In genomic region chr4:140750328-140750727, GRCm38 (mm10) we compare ENCODE assay signal across 9 mouse cellular contexts. TPM values are rescaled to one million over a fixed set of nuclear protein-coding genes. Genes with fewer than 3 reads are reported as not detected.
DNase-seq lines count a peak whose midpoint lies in the region; ATAC-seq and TF ChIP-seq lines count a peak whose summit lies in the region.
"Had no signal": no experiment of that assay in that cellular context is flagged by ENCODE, and none has a peak within 500 bp of the region (broad histone marks: within the 10 kb centered on the region; RNA-seq: fewer than 3 reads in every experiment).

No protein-coding gene starts in this region.

- no peaks in the 10 kb centered on the region for H3K36me3 ChIP-seq in hindbrain, embryonic 12.5 days
- H3K36me3 ChIP-seq in limb, embryonic 13.5 days, result no peaks in the 10 kb centered on the region
- no peaks in the 10 kb centered on the region for H3K36me3 ChIP-seq in midbrain, embryonic 16.5 days (ENCODE audit: control insufficient read depth, insufficient read depth, low read length)
- H3K36me3 ChIP-seq in thymus, adult 2 months (ENCODE audit: control insufficient read depth, insufficient read depth, low read length), result no peaks in the 10 kb centered on the region

- TF ChIP-seq POLR2A in thymus, adult 2 months (IDR thresholded peaks at IDR 0.05; ENCODE audit: control insufficient read depth, extremely low read depth, insufficient read depth, low read length, poor library complexity), result no peak

- H3K27me3 ChIP-seq in hindbrain, embryonic 12.5 days, result peaks cover 6% of the 10 kb centered on the region; the same call in 1 of the 2 replicates
- H3K27me3 ChIP-seq in limb, embryonic 13.5 days, result peaks cover 12% of the 10 kb centered on the region
- no peaks in the 10 kb centered on the region for H3K27me3 ChIP-seq in midbrain, embryonic 16.5 days (ENCODE audit: control insufficient read depth, insufficient read depth, low read depth, low read length)
- H3K27me3 ChIP-seq in thymus, adult 2 months (ENCODE audit: control insufficient read depth, insufficient read depth, low read length), result no peaks in the 10 kb centered on the region

- TF ChIP-seq CTCF in thymus, adult 2 months (IDR thresholded peaks at IDR 0.05; ENCODE audit: borderline replicate concordance, control insufficient read depth, extremely low read depth, insufficient read depth, low read length, poor library complexity), result peak; percentile 57; the same call in 1 of the 2 replicates

- H3K9me3 ChIP-seq in hindbrain, embryonic 12.5 days (replicated peaks), result no peaks in the 10 kb centered on the region
- H3K9me3 ChIP-seq in limb, embryonic 13.5 days, result no peaks in the 10 kb centered on the region
- no peaks in the 10 kb centered on the region for H3K9me3 ChIP-seq in midbrain, embryonic 16.5 days (replicated peaks; ENCODE audit: control insufficient read depth, low read length, poor library complexity, severe bottlenecking)

- 0 out of 2 replicates have a peak overlapping the region, but pooled peaks have one; percentile 15 for H3K9ac ChIP-seq in hindbrain, embryonic 12.5 days
- 0 out of 2 replicates have a peak overlapping the region, but pooled peaks have one; percentile 13 for H3K9ac ChIP-seq in limb, embryonic 13.5 days
- H3K9ac ChIP-seq in midbrain, embryonic 16.5 days (ENCODE audit: low read depth, low read length), result no peak overlapping the region

- DNase-seq in adrenal gland, postnatal 14 days, result peak; percentile 59
- no peak for DNase-seq in adrenal gland, postnatal 4 days (ENCODE audit: low spot score in 2 of 2)
- DNase-seq in thymus, adult 2 months, result peak; percentile 95
- no peak for DNase-seq in urinary bladder, postnatal 4 days (ENCODE audit: low spot score in 2 of 2)

- 9% methylated on average over 19 of the region's 19 CpGs for WGBS in hindbrain, embryonic 12.5 days
- 9% methylated on average over 19 of the region's 19 CpGs for WGBS in limb, embryonic 13.5 days
- 7% methylated on average over 19 of the region's 19 CpGs for WGBS in midbrain, embryonic 16.5 days
- WGBS in thymus, adult 2 months, result 12% methylated on average over 19 of the region's 19 CpGs

- peak overlapping the region; percentile 41 for H3K4me2 ChIP-seq in hindbrain, embryonic 12.5 days (replicated peaks)
- H3K4me2 ChIP-seq in limb, embryonic 13.5 days (replicated peaks), result 0 out of 2 replicates have a peak overlapping the region, but pooled peaks have one; percentile 19
- H3K4me2 ChIP-seq in midbrain, embryonic 16.5 days (ENCODE audit: low read length), result peak overlapping the region; percentile 36

- peak overlapping the region; percentile 19 for H3K4me3 ChIP-seq in hindbrain, embryonic 12.5 days
- no peak overlapping the region for H3K4me3 ChIP-seq in limb, embryonic 13.5 days
- no peak overlapping the region; the same call in 1 of the 2 replicates for H3K4me3 ChIP-seq in midbrain, embryonic 16.5 days (ENCODE audit: low read depth, low read length)
- H3K4me3 ChIP-seq in thymus, adult 2 months (ENCODE audit: control insufficient read depth, insufficient read depth, low read length), result peak overlapping the region; percentile 54
- H3K4me3 ChIP-seq: heart, adult 2 months had no signal

- no peak overlapping the region for H3K27ac ChIP-seq in hindbrain, embryonic 12.5 days
- no peak overlapping the region for H3K27ac ChIP-seq in limb, embryonic 13.5 days
- no peak overlapping the region for H3K27ac ChIP-seq in midbrain, embryonic 16.5 days (ENCODE audit: low read length)
- 0 out of 2 replicates have a peak overlapping the region, but pooled peaks have one; percentile 3 for H3K27ac ChIP-seq in thymus, adult 2 months (ENCODE audit: control insufficient read depth, insufficient read depth, low read length)
- H3K27ac ChIP-seq: heart, adult 2 months had no signal

- peak; percentile 45 for ATAC-seq in common myeloid progenitor, adult 5-6 weeks (replicated peaks; ENCODE audit: low read depth, poor library complexity, severe bottlenecking)
- no peak for ATAC-seq in hindbrain, embryonic 12.5 days (ENCODE audit: low FRiP score)
- no peak for ATAC-seq in limb, embryonic 13.5 days (ENCODE audit: low FRiP score, low read depth)
- ATAC-seq in midbrain, embryonic 16.5 days, result no peak

- peaks cover 13% of the 10 kb centered on the region for H3K4me1 ChIP-seq in hindbrain, embryonic 12.5 days
- peaks cover 14% of the 10 kb centered on the region for H3K4me1 ChIP-seq in limb, embryonic 13.5 days
- no peaks in the 10 kb centered on the region for H3K4me1 ChIP-seq in midbrain, embryonic 16.5 days (ENCODE audit: control insufficient read depth, insufficient read depth, low read length)
- H3K4me1 ChIP-seq in thymus, adult 2 months (replicated peaks; ENCODE audit: control insufficient read depth, insufficient read depth, low read length), result peaks cover 36% of the 10 kb centered on the region

RNA-seq across cellular contexts. Expression of gene Padi6, which starts 7.9 kb away (rescaled TPM):
- total RNA-seq in adrenal gland, postnatal 14 days (2021), result not detected in 2 replicates
- total RNA-seq in adrenal gland, postnatal 4 days (2021), result under 1 TPM in 1 of 2 experiments, not detected in 1; 0.73 TPM
- total RNA-seq in common myeloid progenitor, adult 5-6 weeks (2017), result not detected in 2 replicates
- polyA plus RNA-seq in hindbrain, embryonic 12.5 days (2016; fragmentation: Nextera tagmentation; extraction: Ambion mirVana), result 0.09 TPM in 1 of 2 replicates, not detected in the other
- polyA plus RNA-seq in limb, embryonic 13.5 days (2015; fragmentation: Nextera tagmentation; extraction: Ambion mirVana), result 0.10 TPM in 1 of 2 replicates, not detected in the other
- not detected in 2 replicates for polyA plus RNA-seq in midbrain, embryonic 16.5 days (2015; fragmentation: Nextera tagmentation; extraction: Ambion mirVana)
- polyA plus RNA-seq in thymus, adult 2 months (2012; rRNA removed), result 0.90 and 1.0 TPM in 2 replicates
- total RNA-seq: heart, adult 2 months had no signal
- polyA plus RNA-seq: heart, adult 2 months had no signal

RNA-seq across cellular contexts. Expression of gene Padi4, which starts 23.7 kb away (rescaled TPM):
- total RNA-seq in adrenal gland, postnatal 14 days (2021), result 0.75 and 0.85 TPM in 2 replicates
- total RNA-seq in adrenal gland, postnatal 4 days (2021), result 1 to 10 TPM; 1.4 to 2.7 TPM
- total RNA-seq in common myeloid progenitor, adult 5-6 weeks (2017), result 4.1 and 7.3 TPM in 2 replicates
- 0.31 and 0.42 TPM in 2 replicates for polyA plus RNA-seq in hindbrain, embryonic 12.5 days (2016; fragmentation: Nextera tagmentation; extraction: Ambion mirVana)
- 0.06 TPM in 1 of 2 replicates, not detected in the other for polyA plus RNA-seq in limb, embryonic 13.5 days (2015; fragmentation: Nextera tagmentation; extraction: Ambion mirVana)
- 0.20 and 0.25 TPM in 2 replicates for polyA plus RNA-seq in midbrain, embryonic 16.5 days (2015; fragmentation: Nextera tagmentation; extraction: Ambion mirVana)
- polyA plus RNA-seq in thymus, adult 2 months (2012; rRNA removed), result 21.0 and 23.5 TPM in 2 replicates

RNA-seq across cellular contexts. Expression of gene Rcc2, which starts 50.0 kb away (rescaled TPM):
- total RNA-seq in adrenal gland, postnatal 14 days (2021), result 71.3 and 74.2 TPM in 2 replicates
- total RNA-seq in adrenal gland, postnatal 4 days (2021), result 100 to 1,000 TPM in 1 of 2 experiments, 10 to 100 TPM in 1; 98.2 to 106 TPM
- total RNA-seq in common myeloid progenitor, adult 5-6 weeks (2017), result 149 and 161 TPM in 2 replicates
- 94.4 and 97.8 TPM in 2 replicates for polyA plus RNA-seq in hindbrain, embryonic 12.5 days (2016; fragmentation: Nextera tagmentation; extraction: Ambion mirVana)
- 32.8 and 41.5 TPM in 2 replicates for polyA plus RNA-seq in limb, embryonic 13.5 days (2015; fragmentation: Nextera tagmentation; extraction: Ambion mirVana)
- 9.7 and 11.5 TPM in 2 replicates for polyA plus RNA-seq in midbrain, embryonic 16.5 days (2015; fragmentation: Nextera tagmentation; extraction: Ambion mirVana)
- polyA plus RNA-seq in thymus, adult 2 months (2012; rRNA removed), result 211 and 279 TPM in 2 replicates

Comparison
In these comparisons a context has a peak if more than half of its experiments do, and no peak if none do; other contexts are left out.
1. DNase-seq: peak in adrenal gland, postnatal 14 days (single experiment) and thymus, adult 2 months (single experiment); none in adrenal gland, postnatal 4 days (0 of 2) and urinary bladder, postnatal 4 days (0 of 2).
2. H3K4me3 ChIP-seq: peak in hindbrain, embryonic 12.5 days (single experiment) and thymus, adult 2 months (single experiment); none in limb, embryonic 13.5 days (single experiment) and midbrain, embryonic 16.5 days (single experiment).
3. RNA of gene Padi4, which starts 23.7 kb away (polyA plus RNA-seq): 21.0 to 23.5 TPM in thymus, adult 2 months; 0.31 to 0.42 TPM in hindbrain, embryonic 12.5 days, 0.20 to 0.25 TPM in midbrain, embryonic 16.5 days and 0.06 TPM in limb, embryonic 13.5 days; every median in the first group is over 10 times any median in the second.
4. Peak in every context shown above with its lines, with median percentiles within 50 percentile points of each other: H3K4me2 ChIP-seq.